Mouse (Mus musculus): Measurements from ENCODE around the gene Rnd3.

DNA sequence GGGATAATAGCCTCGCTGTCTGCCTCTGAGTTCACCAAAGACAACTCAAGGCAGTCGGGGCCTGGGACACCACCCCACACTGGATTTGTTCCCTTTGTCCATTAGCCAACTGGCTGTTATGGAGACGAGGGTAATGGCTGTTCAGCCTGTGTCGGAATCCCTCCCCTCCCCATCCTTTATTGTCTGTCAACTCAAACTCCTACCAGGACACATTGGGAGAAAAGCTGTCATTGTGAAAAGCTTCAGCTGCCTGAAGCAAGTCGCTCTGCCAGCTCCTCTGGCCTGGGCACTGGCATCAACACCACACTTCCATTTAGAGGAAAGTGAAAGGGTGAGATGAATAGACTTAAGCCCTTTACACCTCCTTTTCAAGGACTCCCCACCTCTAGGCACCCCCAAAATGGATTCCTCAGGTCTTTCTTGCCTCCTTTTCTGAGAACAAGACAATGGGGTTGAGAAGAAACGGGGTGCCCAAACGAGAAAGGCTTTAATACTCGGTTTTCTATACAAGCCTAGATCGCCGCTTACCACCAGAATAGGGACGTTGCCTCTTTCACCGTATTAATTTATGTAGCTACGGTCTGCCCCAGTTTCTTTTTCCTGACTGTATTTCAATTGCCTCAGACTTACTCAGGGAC, 66.1 kb downstream of the Rnd3 start:
- TF ChIP-seq TAL1 (IDR thresholded peaks at IDR 0.05; ENCODE audit: low read length) (no peak), GATA1 (IDR thresholded peaks at IDR 0.05; ENCODE audit: low read length) (no peak)

Measured in erythroblast, embryonic 14.5 days (primary cell).